Mouse (Mus musculus) heart, embryonic 15.5 days (tissue): ENCODE measurements at regions not wholly inside any gene's neighbourhood (a gene's known extent, or its start where the extent isn't known, plus 50 kb on each side); places are given as distances from the start of the nearest gene placed in this dataset.

Experiments
- ATAC-seq: fragments of 200-750 bp; cut with Nextera tagmentation; replicated peaks from 2 replicates; pipeline ENCODE4 v1.8.0; 2017; ENCODE audit warnings: low read depth, moderate TSS enrichment; ENCODE audit not compliant: insufficient number of reproducible peaks, insufficient read depth, low FRiP score
- H3K27ac ChIP-seq: fragments of 300-500 bp; sonication (generic); 2 replicates; pipeline ENCODE4 v1.5.1; 2015; ENCODE audit warnings: mild to moderate bottlenecking, inconsistent platforms
- H3K27me3 ChIP-seq: fragments of 300-500 bp; sonication (generic); 2 replicates; pipeline ENCODE4 v1.6.1; 2015; ENCODE audit warnings: inconsistent platforms
- H3K36me3 ChIP-seq: fragments of 300-500 bp; sonication (generic); 2 replicates; pipeline ENCODE4 v1.6.1; 2015; ENCODE audit warnings: mild to moderate bottlenecking, inconsistent platforms
- H3K4me1 ChIP-seq: fragments of 300-500 bp; sonication (generic); replicated peaks from 2 replicates; pipeline ENCODE4 v1.6.1; 2015; ENCODE audit warnings: inconsistent platforms
- H3K4me2 ChIP-seq: fragments of 300-500 bp; sonication (generic); 2 replicates; pipeline ENCODE4 v1.6.1; 2015; ENCODE audit warnings: inconsistent platforms, mild to moderate bottlenecking, moderate library complexity
- H3K4me3 ChIP-seq: fragments of 300-500 bp; sonication (generic); 2 replicates; pipeline ENCODE4 v1.5.1; 2015; ENCODE audit warnings: mild to moderate bottlenecking, inconsistent platforms
- H3K9ac ChIP-seq: fragments of 300-500 bp; sonication (generic); 2 replicates; pipeline ENCODE4 v1.6.1; 2015; ENCODE audit warnings: mild to moderate bottlenecking, inconsistent platforms
- H3K9me3 ChIP-seq: fragments of 300-500 bp; sonication (generic); replicated peaks from 2 replicates; pipeline ENCODE4 v1.6.1; 2016; ENCODE audit warnings: inconsistent platforms
- WGBS: fragments of 180-500 bp; shearing (Covaris S2); methylation state at CpG from one replicate; pipeline ENCODE4 v1.1.7; 2015; ENCODE audit warnings: mixed read lengths; 5-methylcytosine and 5-hydroxymethylcytosine counted together

DNA sequence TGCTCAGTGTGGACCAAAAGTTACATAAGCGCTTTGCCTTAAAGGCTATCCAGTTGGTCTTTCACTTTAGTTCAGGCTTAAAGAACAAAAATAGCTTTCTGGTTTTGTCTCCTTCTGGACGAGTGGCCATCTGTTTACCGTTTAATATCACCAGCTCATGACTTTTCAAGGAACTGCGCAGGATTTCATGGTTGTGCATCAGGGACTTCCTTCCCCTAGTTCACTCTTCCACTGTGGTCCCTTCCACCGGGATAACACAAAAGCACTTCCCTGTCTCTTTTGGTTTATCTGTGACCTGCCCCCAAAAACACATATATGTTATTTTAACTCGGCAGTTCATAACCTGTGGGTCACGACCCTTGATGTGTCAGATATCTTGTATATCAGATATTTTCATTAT is 252.9 kb downstream of the Enc1 start:
- no peak for ATAC-seq
- H3K4me1 ChIP-seq, result 0 out of 2 replicates have a peak, but pooled peaks cover 3% of the 10 kb centered on the region
- no peaks in the 10 kb centered on the region; the same call in 1 of the 2 replicates for H3K27me3 ChIP-seq
- H3K27ac ChIP-seq, result no peak overlapping the region
- H3K4me3 ChIP-seq, result no peak overlapping the region
- H3K9me3 ChIP-seq, result no peaks in the 10 kb centered on the region
- H3K9ac ChIP-seq, result no peak overlapping the region
- H3K36me3 ChIP-seq, result no peaks in the 10 kb centered on the region
- H3K4me2 ChIP-seq, result no peak overlapping the region
- 78% methylated on average over 7 of the region's 7 CpGs for WGBS

- Histone ChIP-seq H3K27ac (no peak overlapping the region), H3K36me3 (no peaks in the 10 kb centered on the region), H3K4me1 (0 out of 2 replicates have a peak, but pooled peaks cover 3% of the 10 kb centered on the region), H3K9me3 (no peaks in the 10 kb centered on the region), H3K4me2 (no peak overlapping the region), H3K9ac (no peak overlapping the region), H3K27me3 (no peaks in the 10 kb centered on the region; the same call in 1 of the 2 replicates), H3K4me3 (no peak overlapping the region)
- WGBS, result 66% methylated on average over 20 of the region's 20 CpGs
- no peak for ATAC-seq
These were observed 252.2 kb downstream of the Enc1 start for GRCm38 (mm10) chr13:97492958-97493735.

- Histone ChIP-seq H3K27me3 (no peaks in the 10 kb centered on the region; the same call in 1 of the 2 replicates), H3K36me3 (no peaks in the 10 kb centered on the region), H3K9ac (no peak overlapping the region), H3K27ac (no peak overlapping the region), H3K4me2 (no peak overlapping the region), H3K4me3 (no peak overlapping the region), H3K4me1 (peaks cover 3% of the 10 kb centered on the region; the same call in 1 of the 2 replicates), H3K9me3 (no peaks in the 10 kb centered on the region)
- ATAC-seq, result no peak
- 90% methylated on average over 19 of the region's 19 CpGs for WGBS
These were observed 251.3 kb downstream of the Enc1 start for GRCm38 (mm10) chr13:97491865-97492847.

- Histone ChIP-seq H3K4me3 (no peak overlapping the region), H3K9me3 (no peaks in the 10 kb centered on the region), H3K27ac (no peak overlapping the region), H3K9ac (no peak overlapping the region), H3K36me3 (no peaks in the 10 kb centered on the region), H3K4me1 (peaks cover 3% of the 10 kb centered on the region; the same call in 1 of the 2 replicates), H3K4me2 (no peak overlapping the region), H3K27me3 (no peaks in the 10 kb centered on the region)
- WGBS, result 73% methylated on average over 7 of the region's 7 CpGs
- no peak for ATAC-seq
These were observed 249.2 kb downstream of the Enc1 start for GRCm38 (mm10) chr13:97490131-97490530.

DNA sequence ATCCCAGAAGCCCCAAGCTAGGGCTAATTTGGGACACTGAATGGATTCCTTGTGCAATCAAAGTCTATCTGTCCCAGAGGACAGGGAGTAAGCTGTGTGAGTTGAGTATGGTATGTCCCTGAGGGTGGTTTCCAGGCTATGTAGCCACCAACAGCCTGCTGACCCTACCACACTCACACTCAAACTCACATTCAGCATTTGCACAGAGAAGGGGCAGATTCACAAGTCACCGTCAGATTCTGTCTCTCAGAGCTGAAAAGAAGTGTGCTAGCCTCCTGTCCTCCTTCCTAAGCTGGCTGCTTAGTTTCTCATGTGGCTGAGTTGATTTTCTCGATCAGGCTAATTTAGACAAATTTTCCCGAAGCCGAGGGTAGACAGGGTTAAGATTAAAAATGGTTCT is 248.8 kb downstream of the Enc1 start:
- ATAC-seq, result no peak
- H3K27ac ChIP-seq, result no peak overlapping the region
- no peak overlapping the region for H3K4me2 ChIP-seq
- peaks cover 6% of the 10 kb centered on the region for H3K4me1 ChIP-seq
- H3K4me3 ChIP-seq, result no peak overlapping the region
- H3K9ac ChIP-seq, result no peak overlapping the region
- no peaks in the 10 kb centered on the region for H3K9me3 ChIP-seq
- H3K27me3 ChIP-seq, result no peaks in the 10 kb centered on the region
- WGBS, result 59% methylated on average over 4 of the region's 4 CpGs
- no peaks in the 10 kb centered on the region for H3K36me3 ChIP-seq

DNA sequence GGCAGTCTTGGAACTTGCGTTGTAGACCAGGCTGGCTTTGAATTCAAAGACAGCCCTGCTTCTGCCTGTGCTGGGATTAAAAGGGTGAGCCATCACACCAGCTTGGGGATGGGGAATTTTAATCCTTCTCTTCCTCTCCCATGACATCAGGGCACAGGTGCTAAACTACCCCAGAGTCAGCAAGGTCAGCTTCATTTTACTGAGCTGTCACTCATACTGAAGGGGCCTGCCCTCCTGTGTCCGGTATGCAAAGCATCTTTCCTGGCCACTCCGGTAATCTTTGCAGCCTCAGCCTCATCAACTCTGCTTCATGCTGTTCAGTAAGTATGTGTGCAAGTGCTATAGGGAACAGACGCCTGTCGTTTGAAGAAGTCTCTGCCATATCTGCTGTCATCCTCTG is 248.1 kb downstream of the Enc1 start:
- no peak overlapping the region for H3K9ac ChIP-seq
- H3K4me3 ChIP-seq, result no peak overlapping the region
- 46% methylated on average over 5 of the region's 5 CpGs for WGBS

GRCm38 (mm10) chr13:97488518-97488917 is 247.6 kb downstream of the Enc1 start:
- ATAC-seq, result no peak
- no peak overlapping the region for H3K9ac ChIP-seq
- H3K4me2 ChIP-seq, result no peak overlapping the region
- no peaks in the 10 kb centered on the region for H3K27me3 ChIP-seq
- H3K9me3 ChIP-seq, result no peaks in the 10 kb centered on the region
- WGBS, result 72% methylated on average over 5 of the region's 5 CpGs
- no peak overlapping the region for H3K4me3 ChIP-seq
- no peak overlapping the region for H3K27ac ChIP-seq
- peaks cover 8% of the 10 kb centered on the region for H3K4me1 ChIP-seq
- no peaks in the 10 kb centered on the region for H3K36me3 ChIP-seq

More for the DNA sequence above, 248.1 kb downstream of the Enc1 start:
- H3K4me2 ChIP-seq, result no peak overlapping the region
- ATAC-seq, result no peak
- no peaks in the 10 kb centered on the region for H3K9me3 ChIP-seq
- no peak overlapping the region for H3K27ac ChIP-seq
- no peaks in the 10 kb centered on the region for H3K36me3 ChIP-seq
- H3K27me3 ChIP-seq, result no peaks in the 10 kb centered on the region
- H3K4me1 ChIP-seq, result peaks cover 8% of the 10 kb centered on the region

DNA sequence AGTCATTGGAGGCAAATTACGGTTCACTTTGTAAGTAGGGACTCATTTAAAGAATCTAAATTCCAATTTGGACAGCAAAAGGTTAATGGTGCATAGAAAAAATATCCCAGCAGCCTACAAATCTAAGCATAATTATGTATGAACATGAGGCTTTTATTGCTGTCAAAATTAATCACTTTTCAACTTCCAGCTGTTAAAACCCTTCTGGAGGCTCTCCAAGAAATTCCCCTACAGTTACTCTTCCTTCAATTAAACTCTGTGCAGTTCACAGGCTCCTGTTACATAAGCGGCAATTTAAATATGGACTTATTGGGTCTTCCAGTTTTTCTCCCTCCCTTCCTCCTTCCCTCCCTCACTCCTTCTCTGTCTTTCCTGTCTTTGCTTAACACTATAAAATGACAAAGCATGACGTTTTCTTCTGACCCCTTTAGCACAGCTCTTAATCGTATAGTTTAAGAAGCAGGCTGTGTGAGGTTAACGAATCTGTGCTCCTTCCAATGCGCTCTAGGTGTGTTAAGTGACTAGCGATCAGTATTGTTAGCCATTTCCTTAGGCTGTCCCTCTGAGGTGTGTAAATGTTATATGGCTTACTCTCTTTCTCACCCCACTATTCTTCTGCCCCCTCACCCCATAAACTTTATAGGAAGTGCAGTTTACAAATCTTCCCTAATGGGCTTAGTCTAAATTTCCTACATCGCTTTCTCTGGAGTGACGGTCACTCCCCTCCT is 247.0 kb downstream of the Enc1 start:
- H3K4me2 ChIP-seq, result no peak overlapping the region
- WGBS, result 62% methylated on average over 9 of the region's 9 CpGs
- H3K4me1 ChIP-seq, result peaks cover 8% of the 10 kb centered on the region
- no peak overlapping the region for H3K9ac ChIP-seq
- no peaks in the 10 kb centered on the region for H3K27me3 ChIP-seq
- no peak overlapping the region for H3K4me3 ChIP-seq
- ATAC-seq, result no peak
- no peaks in the 10 kb centered on the region for H3K36me3 ChIP-seq
- H3K27ac ChIP-seq, result no peak overlapping the region
- H3K9me3 ChIP-seq, result no peaks in the 10 kb centered on the region

DNA sequence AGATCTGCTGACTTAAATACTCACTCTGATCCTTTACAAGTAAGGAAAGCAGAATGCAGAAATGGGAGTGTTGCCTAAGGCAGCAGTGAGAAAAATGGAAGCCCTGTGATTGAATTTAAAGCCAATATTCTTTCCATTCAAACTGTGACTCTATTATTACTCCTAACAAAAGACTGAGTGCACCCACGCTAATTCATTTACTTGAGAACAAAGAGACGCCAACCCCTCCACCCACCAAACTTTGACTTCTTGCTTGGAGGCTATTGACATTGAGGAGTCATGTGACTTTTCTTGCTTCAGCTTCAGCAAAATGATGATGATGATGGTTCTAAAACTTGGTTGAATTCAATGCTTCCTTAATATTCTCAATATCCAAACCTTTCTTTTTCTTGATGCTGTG is 245.6 kb downstream of the Enc1 start:
- Histone ChIP-seq H3K9ac (no peak overlapping the region), H3K4me2 (no peak overlapping the region), H3K4me3 (no peak overlapping the region), H3K27ac (no peak overlapping the region), H3K4me1 (peaks cover 8% of the 10 kb centered on the region), H3K36me3 (no peaks in the 10 kb centered on the region), H3K27me3 (no peaks in the 10 kb centered on the region), H3K9me3 (no peaks in the 10 kb centered on the region)
- no peak for ATAC-seq
- WGBS, result 85% methylated on average over 2 of the region's 2 CpGs

DNA sequence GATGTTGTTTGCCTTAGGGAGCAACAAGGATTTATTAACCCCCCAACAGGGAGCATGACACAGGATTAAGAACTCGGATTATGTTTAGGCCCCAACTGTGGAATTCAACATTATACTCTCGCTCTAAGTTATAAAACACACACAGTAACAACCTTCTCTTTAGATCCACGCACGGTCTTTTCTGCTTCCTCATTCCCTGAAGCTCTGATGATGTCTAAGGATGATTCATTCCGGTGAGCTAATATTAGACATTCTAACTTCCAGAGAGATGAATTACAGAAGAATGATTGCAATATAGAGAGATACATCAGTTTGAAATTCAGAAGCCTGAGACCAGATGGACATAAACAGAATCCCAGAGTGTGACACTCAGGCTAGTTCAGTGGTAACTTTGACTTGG is 245.0 kb downstream of the Enc1 start:
- no peaks in the 10 kb centered on the region for H3K36me3 ChIP-seq
- H3K27me3 ChIP-seq, result no peaks in the 10 kb centered on the region
- H3K9me3 ChIP-seq, result no peaks in the 10 kb centered on the region
- no peak overlapping the region for H3K9ac ChIP-seq
- WGBS, result 76% methylated on average over 5 of the region's 5 CpGs
- no peak for ATAC-seq
- H3K4me2 ChIP-seq, result no peak overlapping the region
- H3K4me3 ChIP-seq, result no peak overlapping the region
- peaks cover 8% of the 10 kb centered on the region for H3K4me1 ChIP-seq
- H3K27ac ChIP-seq, result no peak overlapping the region
